Mouse (Mus musculus) induced T-regulatory cell, adult 2 months (primary cell): ENCODE data around the gene Sema4c.
"Not testable (repeated sequence)": the region's sequence is repeated elsewhere in the genome, so short reads cannot be mapped to it uniquely, and the experiment has no call there.

Source experiments
- DNase-seq: peaks from one replicate; pipeline ENCODE4 v3.0.0-alpha.2; 2012; ENCODE audit warnings: low read depth

Gene Sema4c

DNA sequence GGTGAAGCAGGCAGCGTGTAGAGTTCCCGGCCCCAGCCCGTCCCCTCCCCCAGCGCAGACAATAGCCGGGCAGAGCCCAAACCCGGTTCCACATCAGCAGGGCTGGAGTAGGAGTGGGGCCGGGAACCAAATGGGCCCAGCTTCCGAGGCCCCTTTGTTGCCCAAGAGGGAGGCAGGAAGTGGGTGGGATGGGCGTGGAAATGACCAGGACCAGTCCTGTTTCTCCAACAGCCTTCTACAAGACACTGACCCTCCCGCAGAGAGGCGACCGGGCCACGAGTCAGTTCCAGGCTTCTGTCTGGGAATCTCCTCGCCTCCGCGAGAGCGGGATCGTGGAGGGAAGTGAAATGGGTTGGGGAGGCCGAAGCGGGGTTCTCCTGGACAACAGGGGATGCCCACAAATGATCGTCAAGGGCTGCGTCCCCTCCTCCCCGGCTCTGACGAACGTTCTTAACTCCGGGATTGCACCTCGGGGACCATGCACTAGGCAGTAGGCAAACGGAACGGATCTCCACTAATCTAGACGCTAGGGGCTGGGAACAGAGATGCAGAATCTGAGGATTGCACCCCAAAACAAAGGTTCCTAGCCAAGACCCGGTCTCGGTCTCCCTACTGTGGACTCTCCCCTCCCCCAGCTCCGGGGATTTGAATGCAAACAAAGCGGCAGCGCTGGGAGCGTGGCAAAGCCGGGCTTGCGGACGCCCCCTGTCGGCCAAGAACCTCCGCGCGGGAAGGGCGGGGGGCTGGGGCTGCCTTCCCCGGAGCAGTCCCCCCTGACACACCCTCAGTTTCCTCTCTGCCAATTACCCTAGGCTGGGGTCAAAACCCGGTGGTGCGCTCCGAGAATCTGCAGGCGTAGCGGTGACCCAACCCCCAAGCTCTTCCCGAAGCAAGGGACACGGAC, 1.3 kb downstream of the Sema4c start:
- peak; percentile 85 for DNase-seq

GRCm38 (mm10) chr1:36555798-36556395, 2.3 kb downstream of the Sema4c start:
- DNase-seq, result peak; percentile 44

DNA sequence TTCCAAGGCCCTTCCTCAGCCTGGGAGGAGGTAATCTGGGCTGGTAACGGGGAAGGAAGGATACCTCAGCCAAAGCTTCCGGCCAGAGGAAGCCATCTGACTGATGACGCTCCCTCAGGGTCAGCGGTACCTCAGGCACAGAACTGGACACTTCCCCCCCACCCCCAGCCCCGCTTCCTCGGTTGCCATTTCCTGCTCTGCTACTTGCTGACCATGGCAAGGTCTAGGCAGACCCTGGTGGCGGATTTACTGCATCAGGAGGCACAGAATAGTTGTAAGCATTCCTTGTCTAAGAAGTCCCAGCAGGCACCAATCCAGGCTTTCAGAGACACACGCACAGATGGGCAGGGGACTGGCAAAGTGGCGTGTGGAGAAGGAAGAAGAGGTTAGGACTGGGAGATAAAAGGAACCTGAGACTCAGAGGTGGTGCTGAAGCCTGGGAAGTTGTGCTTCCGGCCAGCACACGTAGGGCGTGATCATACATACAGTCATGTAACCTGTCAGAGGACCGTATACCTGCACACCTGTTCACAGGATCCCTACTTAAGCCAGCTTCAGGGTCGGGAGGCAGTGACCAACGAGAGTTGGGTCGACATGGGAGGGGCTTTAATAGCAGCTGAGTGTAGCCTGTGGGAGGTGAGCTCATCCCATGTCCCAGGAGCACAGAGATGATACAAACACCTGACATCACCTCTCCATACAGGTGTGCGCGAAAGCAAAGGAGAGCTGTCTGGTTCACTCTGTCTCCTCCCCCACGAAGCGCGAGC, 3.3 kb downstream of the Sema4c start:
- no peak for DNase-seq

DNA sequence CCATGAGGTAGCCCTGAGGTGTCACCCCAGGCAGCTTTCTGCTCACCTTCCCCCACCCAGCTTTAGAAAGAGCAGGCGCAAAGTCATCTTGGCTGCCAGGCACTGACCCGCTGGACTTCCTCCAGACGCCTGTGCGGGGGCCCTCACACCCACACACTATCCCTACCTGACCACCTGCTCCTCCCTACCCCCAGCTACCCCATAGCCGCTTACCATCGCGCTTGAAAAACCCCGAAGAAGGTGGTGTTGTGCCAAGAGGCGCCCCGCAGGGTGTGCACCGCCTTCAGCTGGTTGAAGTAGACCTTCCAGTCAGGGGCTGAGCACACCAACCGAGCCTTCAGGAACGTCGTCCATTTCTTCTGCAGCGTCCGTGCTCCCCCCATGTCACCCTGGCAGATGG, 5.6 kb downstream of the Sema4c start:
- DNase-seq, result no peak

GRCm38 (mm10) chr1:36551904-36552303, 6.2 kb downstream of the Sema4c start:
- DNase-seq, result no peak

DNA sequence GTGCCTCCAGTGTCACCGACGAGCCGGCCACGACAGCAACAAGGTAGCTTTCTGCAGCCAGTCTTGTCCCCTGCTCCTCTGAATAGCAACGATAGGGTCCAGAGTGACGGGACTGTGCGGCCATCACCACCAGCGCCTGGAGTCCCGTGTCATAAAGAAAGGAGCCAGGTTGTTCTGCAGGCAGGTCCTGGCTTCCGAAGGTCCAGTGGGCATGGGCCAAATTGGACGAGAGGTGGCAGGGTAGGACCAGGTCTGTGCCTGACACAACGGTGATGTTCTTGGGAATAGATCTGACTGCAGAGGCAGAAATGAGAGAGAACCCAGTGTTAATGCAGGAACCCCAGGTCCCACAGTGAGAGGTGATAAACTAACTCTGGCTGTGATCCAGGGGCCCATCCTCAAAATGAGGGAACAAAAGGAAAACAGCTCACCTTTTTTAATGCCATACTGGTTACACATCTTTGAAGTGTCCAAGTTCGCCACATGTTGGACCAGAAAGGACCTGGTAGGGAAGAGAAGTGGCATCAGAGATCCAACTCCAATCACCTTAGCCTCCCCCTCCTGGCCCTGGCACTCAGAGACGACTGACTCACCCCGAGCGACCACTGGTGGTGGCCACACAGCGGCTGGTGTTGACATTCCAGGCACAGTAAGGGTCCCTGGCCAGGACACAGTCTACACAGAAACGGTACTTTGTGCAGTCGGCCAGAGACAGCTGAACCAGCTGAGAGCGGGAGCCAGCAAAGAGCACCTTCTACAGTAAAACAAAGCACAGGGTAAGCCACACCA, 7.9 kb downstream of the Sema4c start:
- DNase-seq, result no peak

DNA sequence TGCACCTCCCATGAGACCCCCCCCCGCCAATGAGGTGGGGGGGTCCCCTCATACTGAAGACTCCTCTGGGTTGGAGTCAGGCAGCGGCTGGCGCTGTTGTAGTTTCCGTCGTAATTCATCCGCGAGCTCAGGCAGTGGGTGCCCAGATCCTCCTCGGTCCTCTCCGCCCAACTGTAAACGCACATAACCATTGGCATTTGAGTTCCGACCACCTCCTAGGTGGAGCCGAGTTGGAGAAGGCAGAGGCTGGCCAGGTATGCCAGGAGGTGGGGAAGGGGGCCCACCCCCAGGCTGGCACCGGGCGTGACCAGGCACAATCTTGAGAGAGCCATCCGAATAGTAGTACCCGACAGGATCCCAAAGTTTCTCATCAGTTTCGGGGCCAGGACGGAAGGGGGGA, 8.7 kb downstream of the Sema4c start:
- no peak for DNase-seq

DNA sequence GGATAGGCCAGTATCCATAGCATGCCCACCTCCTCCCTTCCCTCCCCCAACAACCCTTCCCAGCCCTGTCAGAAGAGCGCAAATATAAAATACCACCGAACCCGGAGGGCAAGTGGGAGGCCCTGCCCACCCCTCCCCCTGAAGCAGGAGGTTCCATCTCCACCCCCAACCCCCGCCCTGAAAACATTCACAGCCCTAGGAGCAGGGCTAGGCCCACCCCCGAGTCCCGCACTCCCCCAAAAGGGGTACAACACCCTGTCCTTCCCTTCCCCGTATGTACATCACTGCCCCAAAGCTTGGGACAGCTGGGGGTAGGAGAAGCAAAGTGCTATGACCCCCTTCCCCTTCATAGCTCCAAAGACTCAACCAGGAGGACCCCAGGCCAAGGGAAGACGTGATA, 9.4 kb downstream of the Sema4c start:
- no peak for DNase-seq

DNA sequence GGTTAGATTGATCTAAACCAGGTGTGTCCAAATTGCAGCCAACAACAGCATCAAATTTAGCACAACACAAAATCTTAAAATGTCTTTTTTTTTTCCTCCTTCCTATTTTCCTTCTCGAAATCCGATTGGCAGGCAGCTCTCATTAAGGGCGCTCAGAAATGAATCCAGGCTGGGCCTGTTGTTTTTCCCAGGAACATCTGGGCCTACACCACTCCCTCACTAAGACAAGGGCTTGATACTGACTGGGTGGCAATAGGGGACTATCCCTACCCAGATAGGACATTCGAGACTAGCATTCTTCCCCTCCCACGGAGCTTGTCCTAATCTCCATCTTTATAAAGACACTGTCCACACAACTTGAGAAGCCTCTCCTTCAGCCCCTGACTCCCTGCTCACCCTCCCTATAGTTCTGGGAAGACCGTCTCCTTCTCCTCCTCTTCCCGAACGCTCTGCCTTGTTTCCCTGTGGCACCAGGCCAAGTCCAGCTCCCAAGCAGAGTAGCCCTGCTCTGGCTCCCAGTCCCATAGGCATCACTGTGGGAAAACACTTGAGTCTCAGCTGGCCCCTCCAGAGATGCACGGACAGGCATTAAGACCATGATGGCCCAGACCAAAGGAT, 10.1 kb downstream of the Sema4c start:
- no peak for DNase-seq

- DNase-seq, result peak; percentile 98
Measured at GRCm38 (mm10) chr1:36546888-36547471, 11.2 kb downstream of the Sema4c start, which contains the start of gene Ankrd39. Gene Ankrd39 (minus strand): TSS chr1:36547445.

GRCm38 (mm10) chr1:36545845-36546600, 12.1 kb downstream of the Sema4c start:
- peak; percentile 57 for DNase-seq

DNA sequence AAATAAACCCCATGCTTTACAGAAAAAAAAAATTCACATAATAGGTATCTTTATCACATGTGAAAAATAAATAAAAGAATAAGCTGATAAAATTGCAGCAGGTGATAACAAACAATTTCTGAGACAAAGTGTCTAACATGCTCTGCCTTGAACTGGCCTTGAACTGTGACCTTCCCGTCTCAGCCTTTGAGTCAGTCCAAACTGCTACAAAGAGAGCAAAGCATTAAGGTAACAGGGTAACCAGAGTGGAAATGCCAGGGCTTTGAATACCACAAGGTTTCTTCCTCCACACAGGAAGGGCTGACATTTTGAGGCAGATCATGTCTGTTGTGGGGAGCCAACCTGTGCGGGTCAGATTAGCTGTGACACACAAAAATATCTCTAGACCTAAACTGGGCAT, 12.8 kb downstream of the Sema4c start:
- DNase-seq, result peak; percentile 39

- DNase-seq, result no peak
Measured at GRCm38 (mm10) chr1:36542925-36543324, 15.2 kb downstream of the Sema4c start.

GRCm38 (mm10) chr1:36541844-36542243, 16.3 kb downstream of the Sema4c start:
- DNase-seq, result no peak

DNA sequence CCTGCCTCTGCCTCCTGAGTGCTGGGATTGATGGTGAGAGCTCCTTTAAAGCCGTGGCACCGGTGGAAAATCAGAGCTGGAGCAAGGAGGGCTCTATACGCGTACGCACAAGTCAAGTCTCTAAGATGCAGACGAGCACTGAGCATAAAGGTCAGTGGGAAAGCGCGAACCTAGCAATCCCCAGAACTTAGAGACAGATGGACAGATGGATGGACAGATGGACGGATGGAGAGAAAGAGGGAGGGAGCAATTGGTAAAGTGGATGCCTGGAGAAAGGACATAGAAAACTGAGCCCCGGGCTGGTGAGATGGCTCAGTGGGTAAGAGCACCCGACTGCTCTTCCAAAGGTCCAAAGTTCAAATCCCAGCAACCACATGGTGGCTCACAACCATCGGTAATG, 17.3 kb downstream of the Sema4c start:
- no peak for DNase-seq

DNA sequence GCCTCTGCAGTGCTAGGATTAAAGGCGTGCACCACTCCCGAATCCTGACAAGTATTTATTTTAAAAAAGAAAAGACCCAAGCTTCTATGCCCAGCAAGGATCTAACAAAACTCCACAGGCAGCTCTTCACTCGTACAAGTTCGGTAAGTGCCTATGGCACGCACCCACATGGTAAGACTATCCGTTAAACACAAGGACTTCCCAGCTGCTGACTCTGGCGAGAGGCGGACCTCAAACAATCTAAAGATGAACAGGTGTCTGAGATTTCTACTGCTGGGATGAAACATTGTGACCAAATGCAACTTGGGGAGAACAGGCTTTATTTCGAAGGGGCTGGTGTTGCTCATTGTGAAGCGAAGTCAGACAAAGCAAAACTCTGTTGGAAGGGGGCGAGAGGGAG, 18.0 kb downstream of the Sema4c start:
- no peak for DNase-seq

DNA sequence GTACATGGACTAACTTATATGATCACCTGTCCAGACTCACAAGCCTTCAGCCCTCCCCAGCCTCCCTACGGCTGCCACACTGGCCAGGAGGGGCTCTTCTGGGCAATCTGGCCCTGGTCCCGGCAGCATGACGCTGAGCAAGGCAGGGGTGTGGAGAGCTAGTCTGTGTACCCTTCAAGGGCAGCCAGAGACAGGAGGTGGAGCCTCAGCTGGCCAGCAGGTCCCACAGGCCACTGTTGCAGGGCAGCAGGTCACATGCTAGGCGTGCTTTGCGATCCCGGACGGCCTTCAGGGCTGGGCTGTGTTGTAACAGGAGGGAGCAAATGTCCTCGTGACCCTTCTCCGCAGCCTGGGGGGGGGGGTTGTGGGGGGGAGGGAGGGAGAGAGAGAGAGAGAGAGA, 19.0 kb downstream of the Sema4c start, which contains the start of gene Gm42417:
Gm42417 (minus strand) TSS at position 244 of the 400 bp plus-strand sequence.
- DNase-seq, result no peak

DNA sequence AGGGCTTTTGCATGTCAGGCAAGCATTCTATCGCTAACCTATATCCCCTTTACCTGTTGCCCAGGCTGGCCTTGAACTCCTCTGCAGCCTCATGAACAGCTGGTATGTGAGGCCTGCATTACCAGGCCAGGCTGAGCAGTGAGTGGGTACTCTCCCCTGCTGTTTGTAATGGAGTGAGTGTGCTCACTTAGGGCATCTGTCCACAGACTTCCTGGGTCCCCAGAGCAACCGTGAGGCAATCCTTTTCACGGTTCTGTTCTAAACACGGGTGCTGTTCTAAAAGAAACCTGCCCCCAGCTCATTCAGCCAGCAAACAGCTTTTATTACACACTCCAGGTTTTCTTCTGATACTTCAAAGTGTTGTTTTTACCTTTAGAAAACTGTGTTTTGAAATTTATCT, 19.4 kb downstream of the Sema4c start:
- no peak for DNase-seq

DNA sequence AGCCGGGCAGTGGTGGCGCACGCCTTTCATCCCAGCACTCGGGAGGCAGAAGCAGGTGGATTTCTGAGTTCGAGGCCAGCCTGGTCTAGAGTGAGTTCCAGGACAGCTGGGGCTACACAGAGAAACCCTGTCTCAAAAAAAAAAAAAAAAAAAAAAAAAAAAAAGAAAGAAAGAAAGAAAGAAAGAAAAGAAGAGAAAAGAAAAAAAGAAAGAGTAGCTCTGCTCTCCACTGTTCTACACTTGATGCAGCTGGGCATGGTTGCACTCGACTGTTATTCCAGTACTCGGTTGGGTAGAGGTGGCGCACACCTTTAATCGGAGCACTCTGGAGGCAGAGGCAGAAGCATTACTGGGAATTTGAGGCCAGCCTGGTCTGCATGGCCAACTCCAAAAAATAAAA, 21.4 kb downstream of the Sema4c start, which contains the start of gene Ankrd23:
Ankrd23 (minus strand) TSS at position 101 of the 400 bp plus-strand sequence.
- not testable (repeated sequence) for DNase-seq

DNA sequence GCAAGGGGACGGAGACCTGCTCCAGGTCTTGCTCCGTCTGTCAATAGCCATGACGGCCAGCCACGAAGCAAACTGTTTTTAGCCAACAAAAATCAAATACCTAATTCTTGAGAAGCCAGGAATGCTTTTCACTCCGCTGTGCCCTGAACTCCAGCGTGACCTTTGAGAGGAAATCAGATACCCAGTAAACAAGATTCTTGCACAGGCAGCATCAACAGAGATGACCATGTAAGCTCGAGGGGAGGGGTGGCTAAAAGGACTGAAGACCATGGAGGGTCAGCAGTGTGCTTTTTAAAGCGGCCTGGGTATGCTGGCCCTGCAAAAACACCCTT, 21.8 kb downstream of the Sema4c start:
- no peak for DNase-seq
